Mouse (Mus musculus) ES-Bruce4 (cell line): ENCODE measurements at regions not wholly inside any gene's neighbourhood (a gene's known extent, or its start where the extent isn't known, plus 50 kb on each side); places are given as distances from the start of the nearest gene placed in this dataset.

Experiments
- CTCF ChIP-seq: IDR thresholded peaks from one replicate; pipeline ENCODE4 v1.8.1; 2011; ENCODE audit warnings: low read depth, low read length
- EP300 ChIP-seq: IDR thresholded peaks from 2 replicates; pipeline ENCODE4 v1.6.1; 2011; ENCODE audit warnings: low read depth, low read length; ENCODE audit not compliant: insufficient read depth
- POLR2A ChIP-seq: IDR thresholded peaks from one replicate; pipeline ENCODE4 v1.8.1; 2011; ENCODE audit warnings: low read length; ENCODE audit not compliant: insufficient read depth

DNA sequence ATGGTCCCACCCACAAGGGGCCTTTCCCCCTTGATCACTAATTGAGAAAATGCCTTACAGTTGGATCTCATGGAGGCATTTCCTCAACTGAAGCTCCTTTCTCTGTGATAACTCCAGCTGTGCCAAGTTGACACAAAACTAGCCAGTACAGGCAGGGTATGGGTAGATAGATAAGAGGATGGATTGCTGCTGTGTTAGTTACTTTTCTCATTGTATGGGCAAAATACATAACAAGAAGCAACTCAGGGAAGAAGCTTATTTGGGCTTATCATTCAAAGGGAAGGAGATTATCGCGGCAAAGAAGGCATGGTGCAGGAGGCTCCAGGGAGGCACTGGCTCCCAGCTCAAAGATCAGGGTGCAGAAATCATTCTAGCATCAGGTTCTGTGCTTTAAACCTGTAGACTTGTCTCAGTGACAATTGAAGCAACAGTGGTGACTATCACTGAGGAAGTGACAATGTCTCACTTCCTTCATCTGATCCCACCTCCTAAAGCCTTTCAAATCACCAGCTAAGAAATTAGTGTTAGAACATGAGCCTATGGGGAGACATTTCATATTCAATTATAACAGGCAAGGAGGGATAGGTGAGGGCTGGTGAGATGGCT, 83.8 kb downstream of the 1810010D01Rik start:
- no peak for TF ChIP-seq EP300
- no peak for TF ChIP-seq CTCF
- TF ChIP-seq POLR2A = no peak
